Mouse (Mus musculus): ENCODE data around the gene Gm17651. TPM values are rescaled to one million over a fixed set of nuclear protein-coding genes. Genes with fewer than 3 reads are reported as not detected.

Gm17651 gene
- polyA plus RNA-seq, 1 experiment from 2014 or later: not detected

GRCm38 (mm10) chr3:97667093-97667675 is 7.3 kb downstream of the Gm17651 start:
- no peak overlapping the region for H3K27ac ChIP-seq
- H3K27me3 ChIP-seq: no peaks in the 10 kb centered on the region
- H3K4me3 ChIP-seq: no peak overlapping the region
- 89% methylated on average over 14 of the region's 14 CpGs for WGBS
- no peak overlapping the region for H3K4me2 ChIP-seq (replicated peaks)
- peaks cover 3% of the 10 kb centered on the region for H3K4me1 ChIP-seq
- no peaks in the 10 kb centered on the region for H3K9me3 ChIP-seq
- no peak overlapping the region for H3K9ac ChIP-seq
- H3K36me3 ChIP-seq: peaks cover 57% of the 10 kb centered on the region
- no peak for ATAC-seq (ENCODE audit: low FRiP score, low read depth)

GRCm38 (mm10) chr3:97666154-97666553 is 8.3 kb downstream of the Gm17651 start:
- H3K4me2 ChIP-seq (replicated peaks): no peak overlapping the region
- H3K27ac ChIP-seq: no peak overlapping the region
- no peaks in the 10 kb centered on the region for H3K9me3 ChIP-seq
- WGBS: 88% methylated on average over 8 of the region's 8 CpGs
- no peaks in the 10 kb centered on the region for H3K27me3 ChIP-seq
- peaks cover 57% of the 10 kb centered on the region for H3K36me3 ChIP-seq
- H3K4me1 ChIP-seq: peaks cover 13% of the 10 kb centered on the region
- no peak overlapping the region for H3K9ac ChIP-seq
- H3K4me3 ChIP-seq: no peak overlapping the region
- no peak for ATAC-seq (ENCODE audit: low FRiP score, low read depth)

GRCm38 (mm10) chr3:97665525-97665924 is 9.0 kb downstream of the Gm17651 start:
- WGBS: 88% methylated on average over 9 of the region's 9 CpGs
- Histone ChIP-seq H3K9ac (no peak overlapping the region), H3K27ac (no peak overlapping the region), H3K4me1 (peaks cover 19% of the 10 kb centered on the region), H3K27me3 (no peaks in the 10 kb centered on the region), H3K4me2 (replicated peaks) (no peak overlapping the region), H3K9me3 (no peaks in the 10 kb centered on the region), H3K36me3 (peaks cover 51% of the 10 kb centered on the region), H3K4me3 (no peak overlapping the region)
- ATAC-seq (ENCODE audit: low FRiP score, low read depth): no peak

GRCm38 (mm10) chr3:97661206-97661605 is 13.3 kb downstream of the Gm17651 start:
- peaks cover 25% of the 10 kb centered on the region for H3K36me3 ChIP-seq
- ATAC-seq (ENCODE audit: low FRiP score, low read depth): no peak
- H3K9me3 ChIP-seq: no peaks in the 10 kb centered on the region
- no peak overlapping the region for H3K27ac ChIP-seq
- H3K9ac ChIP-seq: no peak overlapping the region
- H3K4me2 ChIP-seq (replicated peaks): 0 out of 2 replicates have a peak overlapping the region, but pooled peaks have one; percentile 7
- WGBS: 46% methylated on average over 8 of the region's 8 CpGs
- H3K27me3 ChIP-seq: no peaks in the 10 kb centered on the region
- no peak overlapping the region for H3K4me3 ChIP-seq
- peaks cover 35% of the 10 kb centered on the region for H3K4me1 ChIP-seq

- Histone ChIP-seq H3K4me1 (peaks cover 35% of the 10 kb centered on the region), H3K4me3 (peak overlapping the region; percentile 81), H3K9ac (0 out of 2 replicates have a peak overlapping the region, but pooled peaks have one; percentile 4), H3K27ac (no peak overlapping the region), H3K4me2 (replicated peaks) (peak overlapping the region; percentile 84), H3K27me3 (no peaks in the 10 kb centered on the region), H3K9me3 (no peaks in the 10 kb centered on the region), H3K36me3 (peaks cover 14% of the 10 kb centered on the region)
- ATAC-seq (ENCODE audit: low FRiP score, low read depth): no peak
- 92% methylated on average over 7 of the region's 7 CpGs for WGBS
Measured at GRCm38 (mm10) chr3:97659746-97660145, 14.7 kb downstream of the Gm17651 start.

GRCm38 (mm10) chr3:97658426-97659193 is 15.9 kb downstream of the Gm17651 start:
- peaks cover 7% of the 10 kb centered on the region; the same call in 1 of the 2 replicates for H3K36me3 ChIP-seq
- peak; percentile 78; the same call in 1 of the 2 replicates for ATAC-seq (ENCODE audit: low FRiP score, low read depth)
- peaks cover 35% of the 10 kb centered on the region for H3K4me1 ChIP-seq
- peak overlapping the region; percentile 76 for H3K9ac ChIP-seq
- 1% methylated on average over 46 of the region's 50 CpGs for WGBS
- no peaks in the 10 kb centered on the region for H3K27me3 ChIP-seq
- H3K4me3 ChIP-seq: peak overlapping the region; percentile 81
- H3K9me3 ChIP-seq: no peaks in the 10 kb centered on the region
- H3K4me2 ChIP-seq (replicated peaks): peak overlapping the region; percentile 84
- no peak overlapping the region for H3K27ac ChIP-seq

GRCm38 (mm10) chr3:97657655-97658411 is 16.7 kb downstream of the Gm17651 start, which contains the start of gene Prkab2:
Prkab2 (plus strand) TSS chr3:97658193.
- peak within 1 kb of the TSS; percentile 84 for H3K4me2 ChIP-seq (replicated peaks)
- 1% methylated on average over 50 of the region's 51 CpGs for whole genome bisulfite sequencing
- no peaks in the 10 kb centered on the region for H3K9me3 ChIP-seq
- H3K4me3 ChIP-seq: peak within 1 kb of the TSS; percentile 81
- H3K27ac ChIP-seq: no peak within 1 kb of the TSS
- H3K27me3 ChIP-seq: no peaks in the 10 kb centered on the region
- ATAC-seq (ENCODE audit: low FRiP score, low read depth): peak; percentile 95
- H3K36me3 ChIP-seq: peaks cover 6% of the 10 kb centered on the region; the same call in 1 of the 2 replicates
- peaks cover 35% of the 10 kb centered on the region for H3K4me1 ChIP-seq
- H3K9ac ChIP-seq: peak within 1 kb of the TSS; percentile 76

- WGBS: 83% methylated on average over 8 of the region's 8 CpGs
- no peaks in the 10 kb centered on the region for H3K36me3 ChIP-seq
Measured at GRCm38 (mm10) chr3:97654901-97655300, 19.6 kb downstream of the Gm17651 start.

GRCm38 (mm10) chr3:97653781-97654180 is 20.7 kb downstream of the Gm17651 start:
- 92% methylated on average over 5 of the region's 5 CpGs for WGBS
- H3K4me2 ChIP-seq (replicated peaks): no peak overlapping the region
- H3K27me3 ChIP-seq: no peaks in the 10 kb centered on the region
- H3K4me1 ChIP-seq: peaks cover 4% of the 10 kb centered on the region
- ATAC-seq (ENCODE audit: low FRiP score, low read depth): no peak
- H3K4me3 ChIP-seq: no peak overlapping the region
- H3K27ac ChIP-seq: no peak overlapping the region
- H3K9ac ChIP-seq: no peak overlapping the region
- no peaks in the 10 kb centered on the region for H3K36me3 ChIP-seq
- no peaks in the 10 kb centered on the region for H3K9me3 ChIP-seq

More at GRCm38 (mm10) chr3:97654901-97655300, 19.6 kb downstream of the Gm17651 start:
- H3K4me1 ChIP-seq: peaks cover 14% of the 10 kb centered on the region
- no peaks in the 10 kb centered on the region for H3K27me3 ChIP-seq
- no peak overlapping the region for H3K4me2 ChIP-seq (replicated peaks)
- no peak for ATAC-seq (ENCODE audit: low FRiP score, low read depth)
- no peak overlapping the region for H3K27ac ChIP-seq
- no peaks in the 10 kb centered on the region for H3K9me3 ChIP-seq
- no peak overlapping the region for H3K9ac ChIP-seq
- H3K4me3 ChIP-seq: no peak overlapping the region

- 80% methylated on average over 10 of the region's 10 CpGs for WGBS
- no peaks in the 10 kb centered on the region for H3K27me3 ChIP-seq
- H3K4me3 ChIP-seq: no peak overlapping the region
Measured at GRCm38 (mm10) chr3:97651604-97652003, 22.9 kb downstream of the Gm17651 start.

GRCm38 (mm10) chr3:97649469-97649868 is 25.0 kb downstream of the Gm17651 start:
- WGBS: 77% methylated on average over 6 of the region's 6 CpGs
- no peaks in the 10 kb centered on the region for H3K9me3 ChIP-seq
- no peak for ATAC-seq (ENCODE audit: low FRiP score, low read depth)
- H3K4me2 ChIP-seq (replicated peaks): no peak overlapping the region
- no peaks in the 10 kb centered on the region for H3K27me3 ChIP-seq
- no peak overlapping the region for H3K27ac ChIP-seq
- H3K4me1 ChIP-seq: no peaks in the 10 kb centered on the region
- H3K9ac ChIP-seq: no peak overlapping the region
- no peaks in the 10 kb centered on the region for H3K36me3 ChIP-seq
- H3K4me3 ChIP-seq: no peak overlapping the region

More at GRCm38 (mm10) chr3:97651604-97652003, 22.9 kb downstream of the Gm17651 start:
- Histone ChIP-seq H3K4me2 (replicated peaks) (no peak overlapping the region), H3K36me3 (no peaks in the 10 kb centered on the region), H3K4me1 (no peaks in the 10 kb centered on the region), H3K9me3 (no peaks in the 10 kb centered on the region), H3K9ac (no peak overlapping the region), H3K27ac (no peak overlapping the region)
- ATAC-seq (ENCODE audit: low FRiP score, low read depth): no peak

- Histone ChIP-seq H3K27ac (no peak overlapping the region), H3K4me3 (no peak overlapping the region), H3K9ac (no peak overlapping the region), H3K4me1 (no peaks in the 10 kb centered on the region), H3K9me3 (no peaks in the 10 kb centered on the region), H3K36me3 (no peaks in the 10 kb centered on the region), H3K4me2 (replicated peaks) (no peak overlapping the region), H3K27me3 (no peaks in the 10 kb centered on the region)
- ATAC-seq (ENCODE audit: low FRiP score, low read depth): no peak
- 78% methylated on average over 3 of the region's 3 CpGs for WGBS
Measured at GRCm38 (mm10) chr3:97649022-97649421, 25.5 kb downstream of the Gm17651 start.

All from limb, embryonic 13.5 days (tissue).